Mouse (Mus musculus): ENCODE measurements around the gene Mrpl37.

- TF ChIP-seq CTCF (IDR thresholded peaks at IDR 0.05; ENCODE audit: low read depth): no peak
- TF ChIP-seq EP300 (IDR thresholded peaks at IDR 0.05; ENCODE audit: low read depth): no peak
Measured at GRCm38 (mm10) chr4:107025369-107025768, 41.3 kb downstream of the Mrpl37 start.
